In the genomic region with DNA sequence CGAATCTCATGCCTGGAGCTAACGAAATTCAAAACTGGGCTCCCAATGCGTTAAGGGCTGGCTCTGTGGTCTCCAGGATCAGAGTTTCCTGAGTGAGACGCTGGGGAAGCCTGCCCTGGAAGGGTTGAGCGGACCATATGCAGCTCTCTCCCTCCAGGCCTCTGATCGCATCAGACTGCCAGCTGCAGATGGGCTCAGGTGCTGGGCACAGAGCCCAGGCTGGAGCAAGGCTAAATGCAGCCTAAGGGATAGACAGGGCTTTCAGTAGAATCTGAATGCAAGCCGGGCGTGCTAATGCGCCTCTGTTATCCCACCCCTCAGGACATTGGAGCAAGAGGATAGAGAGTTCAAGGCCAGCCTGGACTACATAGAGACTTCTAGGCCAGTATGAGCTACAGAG, we compare ENCODE assay signal across 10 mouse cellular contexts. TPM values are rescaled to one million over a fixed set of nuclear protein-coding genes. Genes with fewer than 3 reads are reported as not detected.
DNase-seq lines count a peak whose midpoint lies in the region; ATAC-seq and TF ChIP-seq lines count a peak whose summit lies in the region.
"Had no signal": no experiment of that assay in that cellular context is flagged by ENCODE, and none has a peak within 500 bp of the region (broad histone marks: within the 10 kb centered on the region; RNA-seq: fewer than 3 reads in every experiment).

No protein-coding gene starts in this region.

- ATAC-seq in lung, embryonic 14.5 days (ENCODE audit: insufficient read depth): no peak

- peaks cover 8% of the 10 kb centered on the region for H3K4me1 ChIP-seq in lung, embryonic 14.5 days (ENCODE audit: insufficient read depth)

- H3K4me3 ChIP-seq in lung, embryonic 14.5 days (ENCODE audit: low read depth, low read length): no peak overlapping the region
- no peak overlapping the region for H3K4me3 ChIP-seq in myocyte
- H3K4me3 ChIP-seq: erythroblast, embryonic 14.5 days had no signal

- H3K27me3 ChIP-seq in lung, embryonic 14.5 days (ENCODE audit: insufficient read depth, low read length): no peaks in the 10 kb centered on the region; the same call in none of the 2 replicates
- H3K27me3 ChIP-seq in myocyte (ENCODE audit: control insufficient read depth, insufficient read depth, insufficient read length): peaks cover 8% of the 10 kb centered on the region

- no peaks in the 10 kb centered on the region for H3K79me2 ChIP-seq in myocyte (ENCODE audit: control insufficient read depth, insufficient read depth)

- H3K9me3 ChIP-seq in lung, embryonic 14.5 days (ENCODE audit: low read depth, low read length): no peaks in the 10 kb centered on the region

- H3K9ac ChIP-seq in lung, embryonic 14.5 days: no peak overlapping the region

- 67% methylated on average over 9 of the region's 9 CpGs for WGBS in lung, embryonic 14.5 days

- no peak overlapping the region for H3ac ChIP-seq in myocyte (ENCODE audit: control insufficient read depth, insufficient read length)

- H3K36me3 ChIP-seq in lung, embryonic 14.5 days (ENCODE audit: insufficient read depth): no peaks in the 10 kb centered on the region
- no peaks in the 10 kb centered on the region for H3K36me3 ChIP-seq in myocyte (ENCODE audit: control insufficient read depth, insufficient read depth)

- TF ChIP-seq CTCF in lung, embryonic 14.5 days (IDR thresholded peaks at IDR 0.05; ENCODE audit: low read depth): no peak

- no peak for TF ChIP-seq POLR2A in myocyte (IDR thresholded peaks at IDR 0.05; ENCODE audit: insufficient read length, low read depth)

- H3K27ac ChIP-seq in lung, embryonic 14.5 days (ENCODE audit: low read depth): peak overlapping the region; percentile 45; the same call in 1 of the 2 replicates

- peak; percentile 56 for DNase-seq in adrenal gland, postnatal 10 days
- no peak for DNase-seq in adrenal gland, postnatal 4 days (ENCODE audit: low spot score in 2 of 2)
- no peak for DNase-seq in lung, embryonic 14.5 days
- DNase-seq in lung, postnatal 14 days: no peak
- peak; percentile 61 for DNase-seq in gastrocnemius, adult 18-20 months (ENCODE audit: low spot score)
- no peak for DNase-seq in layer of hippocampus, adult 9-11 months
- DNase-seq in right cerebral cortex, postnatal 25 days: no peak

- no peak overlapping the region for H3K4me2 ChIP-seq in lung, embryonic 14.5 days
- no peak overlapping the region for H3K4me2 ChIP-seq in myocyte (ENCODE audit: low read depth)

TF ChIP-seq in myocyte, 11 proteins besides CTCF, POLR2A, EP300 and RAD21:
- TF ChIP-seq REST (IDR thresholded peaks at IDR 0.05; ENCODE audit: insufficient read depth, insufficient read length): no peak
- TF ChIP-seq SRF (IDR thresholded peaks at IDR 0.05; ENCODE audit: control insufficient read depth, insufficient read length, low read depth): no peak
- TF ChIP-seq MYOG (IDR thresholded peaks at IDR 0.05; ENCODE audit: control insufficient read depth in 1 of 3, insufficient read depth in 1 of 3, insufficient read length in 2 of 3, low read depth in 2 of 3): peak in 2 of 3 experiments; percentile 4 to 54
- TF ChIP-seq MAX (IDR thresholded peaks at IDR 0.05; ENCODE audit: low read depth): no peak
- TF ChIP-seq E2F4 (IDR thresholded peaks at IDR 0.05; ENCODE audit: insufficient read depth): no peak
- peak; percentile 1 to 56 (median 55) for TF ChIP-seq MYOD1 (IDR thresholded peaks at IDR 0.05; ENCODE audit: control insufficient read depth in 1 of 3, insufficient read length in 2 of 3, low read depth in 2 of 3)
- TF ChIP-seq TCF12 (IDR thresholded peaks at IDR 0.05; ENCODE audit: insufficient read depth, poor library complexity, severe bottlenecking): no peak
- TF ChIP-seq TCF3 (IDR thresholded peaks at IDR 0.05; ENCODE audit: insufficient read length, low read depth): no peak
- no peak for TF ChIP-seq POLR2AphosphoS2 (IDR thresholded peaks at IDR 0.05; ENCODE audit: insufficient read length, low read depth)

RNA-seq across cellular contexts. Expression of gene Calm2, which starts 31.8 kb away (rescaled TPM):
- 100 to 1,000 TPM; 380 to 407 TPM for total RNA-seq in adrenal gland, postnatal 10 days (2021)
- total RNA-seq in adrenal gland, postnatal 4 days (2021): 100 to 1,000 TPM; 558 to 566 TPM
- 944 and 965 TPM in 2 replicates for polyA plus RNA-seq in lung, embryonic 14.5 days (2014; fragmentation: Nextera tagmentation; extraction: Ambion mirVana)
- total RNA-seq in gastrocnemius, adult 18-20 months (2021): 100 to 1,000 TPM; 180 to 209 TPM
- polyA plus RNA-seq in myocyte (2012; fragmentation: generic; extraction: Trizol): 271 TPM

RNA-seq across cellular contexts. Expression of gene Stpg4, which starts 51.0 kb away (rescaled TPM):
- not detected for total RNA-seq in adrenal gland, postnatal 10 days (2021)
- under 1 TPM in 1 of 2 experiments, not detected in 1; 0.51 TPM for total RNA-seq in adrenal gland, postnatal 4 days (2021)
- not detected in 2 replicates for polyA plus RNA-seq in lung, embryonic 14.5 days (2014; fragmentation: Nextera tagmentation; extraction: Ambion mirVana)
- not detected for total RNA-seq in gastrocnemius, adult 18-20 months (2021)
- polyA plus RNA-seq in myocyte (2012; fragmentation: generic; extraction: Trizol): not detected
- total RNA-seq: layer of hippocampus, postnatal 25 days had no signal
- polyA plus RNA-seq: erythroblast, embryonic 14.5 days had no signal

Comparison
In these comparisons a context has a peak if more than half of its experiments do, and no peak if none do; other contexts are left out.
1. DNase-seq: peak in adrenal gland, postnatal 10 days (single experiment) and gastrocnemius, adult 18-20 months (single experiment); none in adrenal gland, postnatal 4 days (0 of 2), lung, embryonic 14.5 days (single experiment), lung, postnatal 14 days (single experiment), layer of hippocampus, adult 9-11 months (single experiment) and right cerebral cortex, postnatal 25 days (single experiment).